Mouse (Mus musculus): Measurements from ENCODE around the gene Slc16a1. TPM values are rescaled to one million over a fixed set of nuclear protein-coding genes. Genes with fewer than 3 reads are reported as not detected.
"Not testable (repeated sequence)": the region's sequence is repeated elsewhere in the genome, so short reads cannot be mapped to it uniquely, and the experiment has no call there.

Gene Slc16a1
- polyA plus RNA-seq, 1 experiment from 2014 or later = 9.0 TPM

GRCm38 (mm10) chr3:104701761-104702160 is 63.3 kb downstream of the Slc16a1 start:
- ATAC-seq (replicated peaks) = no peak
- no peaks in the 10 kb centered on the region for H3K9me3 ChIP-seq
- no peak overlapping the region for H3K27ac ChIP-seq
- no peaks in the 10 kb centered on the region for H3K36me3 ChIP-seq (replicated peaks)
- no peak overlapping the region for H3K4me3 ChIP-seq
- H3K4me1 ChIP-seq = no peaks in the 10 kb centered on the region
- H3K4me2 ChIP-seq = no peak overlapping the region
- 0 out of 2 replicates have a peak, but pooled peaks cover 5% of the 10 kb centered on the region for H3K27me3 ChIP-seq (replicated peaks)
- 88% methylated on average over 1 of the region's 1 CpGs for WGBS
- no peak overlapping the region for H3K9ac ChIP-seq

- H3K9me3 ChIP-seq = no peaks in the 10 kb centered on the region
- H3K9ac ChIP-seq = no peak overlapping the region
- H3K27ac ChIP-seq = no peak overlapping the region
- H3K27me3 ChIP-seq (replicated peaks) = 0 out of 2 replicates have a peak, but pooled peaks cover 5% of the 10 kb centered on the region
- H3K4me1 ChIP-seq = no peaks in the 10 kb centered on the region
- WGBS = 93% methylated on average over 4 of the region's 4 CpGs
- no peak for ATAC-seq (replicated peaks)
- H3K4me2 ChIP-seq = no peak overlapping the region
- H3K4me3 ChIP-seq = no peak overlapping the region
- no peaks in the 10 kb centered on the region for H3K36me3 ChIP-seq (replicated peaks)
These were observed 65.5 kb downstream of the Slc16a1 start for GRCm38 (mm10) chr3:104703941-104704340.

- H3K4me2 ChIP-seq = no peak overlapping the region
- H3K36me3 ChIP-seq (replicated peaks) = no peaks in the 10 kb centered on the region
- no peak for ATAC-seq (replicated peaks)
- no peak overlapping the region for H3K27ac ChIP-seq
- no peak overlapping the region for H3K4me3 ChIP-seq
- H3K9ac ChIP-seq = no peak overlapping the region
- no peaks in the 10 kb centered on the region for H3K9me3 ChIP-seq
- H3K27me3 ChIP-seq (replicated peaks) = no peaks in the 10 kb centered on the region
- no peaks in the 10 kb centered on the region for H3K4me1 ChIP-seq
- WGBS = 89% methylated on average over 2 of the region's 2 CpGs
These were observed 68.0 kb downstream of the Slc16a1 start for GRCm38 (mm10) chr3:104706446-104706845.

GRCm38 (mm10) chr3:104706951-104707771 is 68.7 kb downstream of the Slc16a1 start:
- ATAC-seq (replicated peaks) = peak; percentile 52
- H3K4me1 ChIP-seq; H3K9me3 ChIP-seq; H3K4me3 ChIP-seq; H3K36me3 ChIP-seq (replicated peaks); H3K4me2 ChIP-seq; H3K9ac ChIP-seq; H3K27ac ChIP-seq; H3K27me3 ChIP-seq (replicated peaks): not testable (repeated sequence)
- WGBS = 70% methylated on average over 6 of the region's 6 CpGs

GRCm38 (mm10) chr3:104707772-104708144 is 69.3 kb downstream of the Slc16a1 start:
- not testable (repeated sequence) for H3K27me3 ChIP-seq (replicated peaks); H3K4me1 ChIP-seq; H3K36me3 ChIP-seq (replicated peaks); H3K4me3 ChIP-seq; H3K4me2 ChIP-seq; H3K9me3 ChIP-seq; H3K27ac ChIP-seq; H3K9ac ChIP-seq; ATAC-seq (replicated peaks)
- 71% methylated on average over 1 of the region's 1 CpGs for WGBS

Other genes with a start within 250 kb of the Slc16a1 start
- gene Lrig2, start 126.8 kb upstream of the Slc16a1 start, polyA plus RNA-seq (2015; fragmentation: Nextera tagmentation; extraction: Ambion mirVana) = 34.8 and 36.8 TPM in 2 replicates
- 0.59 and 0.93 TPM in 2 replicates for gene Ppm1j, start 142.4 kb downstream of the Slc16a1 start, polyA plus RNA-seq (2015; fragmentation: Nextera tagmentation; extraction: Ambion mirVana)
- 0.05 and 0.10 TPM in 2 replicates for gene Fam19a3, start 143.2 kb downstream of the Slc16a1 start, polyA plus RNA-seq (2015; fragmentation: Nextera tagmentation; extraction: Ambion mirVana)
- gene Rhoc, start 149.7 kb downstream of the Slc16a1 start, polyA plus RNA-seq (2015; fragmentation: Nextera tagmentation; extraction: Ambion mirVana) = 43.8 and 46.0 TPM in 2 replicates
- gene Mov10, start 179.9 kb downstream of the Slc16a1 start, polyA plus RNA-seq (2015; fragmentation: Nextera tagmentation; extraction: Ambion mirVana) = 9.7 and 10.6 TPM in 2 replicates
- gene St7l, start 225.3 kb downstream of the Slc16a1 start, polyA plus RNA-seq (2015; fragmentation: Nextera tagmentation; extraction: Ambion mirVana) = 31.8 and 35.1 TPM in 2 replicates
- gene Capza1, start 225.8 kb downstream of the Slc16a1 start, polyA plus RNA-seq (2015; fragmentation: Nextera tagmentation; extraction: Ambion mirVana) = 157 and 164 TPM in 2 replicates